Mouse (Mus musculus): ENCODE measurements around the gene Adar. TPM values are rescaled to one million over a fixed set of nuclear protein-coding genes. Genes with fewer than 3 reads are reported as not detected.

Gene Adar
- polyA plus RNA-seq, 1 experiment from 2014 or later = 9.7 TPM

- Histone ChIP-seq H3K27me3 (replicated peaks) (no peaks in the 10 kb centered on the region), H3K9me3 (no peaks in the 10 kb centered on the region), H3K4me3 (replicated peaks) (no peak overlapping the region), H3K4me1 (replicated peaks) (no peaks in the 10 kb centered on the region), H3K27ac (no peak overlapping the region), H3K36me3 (no peaks in the 10 kb centered on the region), H3K4me2 (replicated peaks) (no peak overlapping the region), H3K9ac (no peak overlapping the region)
- 34% methylated on average over 3 of the region's 3 CpGs for WGBS
- ATAC-seq = no peak
Measured at GRCm38 (mm10) chr3:89703596-89703995, 11.2 kb upstream of the Adar start.

GRCm38 (mm10) chr3:89704064-89704463 lies 10.8 kb upstream of the Adar start:
- H3K4me1 ChIP-seq (replicated peaks) = no peaks in the 10 kb centered on the region
- WGBS = 76% methylated on average over 6 of the region's 6 CpGs
- no peak overlapping the region for H3K9ac ChIP-seq
- no peak overlapping the region for H3K27ac ChIP-seq
- H3K36me3 ChIP-seq = no peaks in the 10 kb centered on the region
- ATAC-seq = no peak
- H3K27me3 ChIP-seq (replicated peaks) = no peaks in the 10 kb centered on the region
- no peak overlapping the region for H3K4me3 ChIP-seq (replicated peaks)
- no peaks in the 10 kb centered on the region for H3K9me3 ChIP-seq
- H3K4me2 ChIP-seq (replicated peaks) = no peak overlapping the region

- no peaks in the 10 kb centered on the region for H3K9me3 ChIP-seq
- no peak overlapping the region; the same call in 1 of the 2 replicates for H3K27ac ChIP-seq
Measured at GRCm38 (mm10) chr3:89715207-89715966, 565 bp downstream of the Adar start.

GRCm38 (mm10) chr3:89715967-89716256 lies 1.1 kb downstream of the Adar start:
- Histone ChIP-seq H3K36me3 (no peaks in the 10 kb centered on the region), H3K4me2 (replicated peaks) (peak overlapping the region; percentile 93), H3K4me3 (replicated peaks) (peak overlapping the region; percentile 82), H3K9me3 (no peaks in the 10 kb centered on the region), H3K4me1 (replicated peaks) (0 out of 2 replicates have a peak, but pooled peaks cover under 1% of the 10 kb centered on the region), H3K9ac (no peak overlapping the region), H3K27ac (no peak overlapping the region), H3K27me3 (replicated peaks) (0 out of 2 replicates have a peak, but pooled peaks cover 2% of the 10 kb centered on the region)
- no peak for ATAC-seq
- 60% methylated on average over 6 of the region's 6 CpGs for WGBS

More at GRCm38 (mm10) chr3:89715207-89715966, 565 bp downstream of the Adar start:
- H3K4me2 ChIP-seq (replicated peaks) = peak overlapping the region; percentile 93
- peak overlapping the region; percentile 78 for H3K9ac ChIP-seq
- WGBS = 3% methylated on average over 51 of the region's 59 CpGs
- H3K36me3 ChIP-seq = no peaks in the 10 kb centered on the region
- 0 out of 2 replicates have a peak, but pooled peaks cover 2% of the 10 kb centered on the region for H3K27me3 ChIP-seq (replicated peaks)
- ATAC-seq = peak; percentile 86
- no peaks in the 10 kb centered on the region for H3K4me1 ChIP-seq (replicated peaks)
- H3K4me3 ChIP-seq (replicated peaks) = peak overlapping the region; percentile 82

- no peaks in the 10 kb centered on the region for H3K36me3 ChIP-seq
- no peak overlapping the region for H3K4me3 ChIP-seq (replicated peaks)
- ATAC-seq = no peak
- 0 out of 2 replicates have a peak, but pooled peaks cover 5% of the 10 kb centered on the region for H3K4me1 ChIP-seq (replicated peaks)
- H3K27me3 ChIP-seq (replicated peaks) = no peaks in the 10 kb centered on the region
- H3K9me3 ChIP-seq = no peaks in the 10 kb centered on the region
- no peak overlapping the region for H3K4me2 ChIP-seq (replicated peaks)
- no peak overlapping the region for H3K9ac ChIP-seq
- H3K27ac ChIP-seq = no peak overlapping the region
Measured at GRCm38 (mm10) chr3:89722032-89722431, 7.2 kb downstream of the Adar start.

GRCm38 (mm10) chr3:89723400-89724084 lies 8.7 kb downstream of the Adar start:
- Histone ChIP-seq H3K4me3 (replicated peaks) (no peak overlapping the region), H3K27me3 (replicated peaks) (no peaks in the 10 kb centered on the region), H3K36me3 (no peaks in the 10 kb centered on the region), H3K9me3 (no peaks in the 10 kb centered on the region), H3K27ac (no peak overlapping the region), H3K4me1 (replicated peaks) (0 out of 2 replicates have a peak, but pooled peaks cover 5% of the 10 kb centered on the region), H3K9ac (no peak overlapping the region), H3K4me2 (replicated peaks) (no peak overlapping the region)
- 50% methylated on average over 7 of the region's 7 CpGs for WGBS
- no peak for ATAC-seq

- H3K27me3 ChIP-seq (replicated peaks) = no peaks in the 10 kb centered on the region
- no peak overlapping the region for H3K4me3 ChIP-seq (replicated peaks)
- H3K27ac ChIP-seq = no peak overlapping the region
- H3K9me3 ChIP-seq = no peaks in the 10 kb centered on the region
- H3K4me1 ChIP-seq (replicated peaks) = peaks cover 9% of the 10 kb centered on the region
- H3K36me3 ChIP-seq = no peaks in the 10 kb centered on the region
- ATAC-seq = peak; percentile 48; the same call in 1 of the 2 replicates
- H3K4me2 ChIP-seq (replicated peaks) = no peak overlapping the region
- H3K9ac ChIP-seq = no peak overlapping the region
- WGBS = 16% methylated on average over 4 of the region's 4 CpGs
Measured at GRCm38 (mm10) chr3:89727028-89727427, 12.2 kb downstream of the Adar start.

GRCm38 (mm10) chr3:89728848-89729247 lies 14.0 kb downstream of the Adar start:
- H3K4me2 ChIP-seq (replicated peaks) = no peak overlapping the region
- H3K4me3 ChIP-seq (replicated peaks) = no peak overlapping the region
- H3K4me1 ChIP-seq (replicated peaks) = peaks cover 7% of the 10 kb centered on the region
- H3K36me3 ChIP-seq = no peaks in the 10 kb centered on the region
- H3K9ac ChIP-seq = no peak overlapping the region
- no peaks in the 10 kb centered on the region for H3K27me3 ChIP-seq (replicated peaks)
- H3K9me3 ChIP-seq = no peaks in the 10 kb centered on the region
- no peak for ATAC-seq
- no peak overlapping the region for H3K27ac ChIP-seq
- 84% methylated on average over 2 of the region's 2 CpGs for WGBS

- H3K4me3 ChIP-seq (replicated peaks) = peak overlapping the region; percentile 69
- 1% methylated on average over 32 of the region's 32 CpGs for WGBS
- peak overlapping the region; percentile 74 for H3K4me2 ChIP-seq (replicated peaks)
- H3K4me1 ChIP-seq (replicated peaks) = peaks cover 7% of the 10 kb centered on the region
- peak overlapping the region; percentile 58 for H3K27ac ChIP-seq
- peak overlapping the region; percentile 65 for H3K9ac ChIP-seq
- 0 out of 2 replicates have a peak, but pooled peaks cover 3% of the 10 kb centered on the region for H3K36me3 ChIP-seq
- H3K27me3 ChIP-seq (replicated peaks) = no peaks in the 10 kb centered on the region
- H3K9me3 ChIP-seq = no peaks in the 10 kb centered on the region
- ATAC-seq = peak; percentile 97
Measured at GRCm38 (mm10) chr3:89730350-89731331, 15.8 kb downstream of the Adar start.

- WGBS = 85% methylated on average over 4 of the region's 4 CpGs
- no peak overlapping the region for H3K4me2 ChIP-seq (replicated peaks)
Measured at GRCm38 (mm10) chr3:89732091-89732490, 17.3 kb downstream of the Adar start.

GRCm38 (mm10) chr3:89738509-89738908 lies 23.7 kb downstream of the Adar start:
- no peak for ATAC-seq
- no peak overlapping the region for H3K4me3 ChIP-seq (replicated peaks)
- no peaks in the 10 kb centered on the region for H3K9me3 ChIP-seq
- H3K27ac ChIP-seq = no peak overlapping the region
- no peaks in the 10 kb centered on the region for H3K27me3 ChIP-seq (replicated peaks)
- no peak overlapping the region for H3K9ac ChIP-seq
- peaks cover 15% of the 10 kb centered on the region; the same call in 1 of the 2 replicates for H3K36me3 ChIP-seq
- H3K4me2 ChIP-seq (replicated peaks) = no peak overlapping the region
- 89% methylated on average over 6 of the region's 6 CpGs for WGBS
- no peaks in the 10 kb centered on the region for H3K4me1 ChIP-seq (replicated peaks)

More at GRCm38 (mm10) chr3:89732091-89732490, 17.3 kb downstream of the Adar start:
- no peak overlapping the region for H3K4me3 ChIP-seq (replicated peaks)
- H3K9ac ChIP-seq = no peak overlapping the region
- 0 out of 2 replicates have a peak, but pooled peaks cover 7% of the 10 kb centered on the region for H3K36me3 ChIP-seq
- no peaks in the 10 kb centered on the region for H3K27me3 ChIP-seq (replicated peaks)
- ATAC-seq = no peak
- H3K9me3 ChIP-seq = no peaks in the 10 kb centered on the region
- H3K4me1 ChIP-seq (replicated peaks) = peaks cover 7% of the 10 kb centered on the region
- no peak overlapping the region for H3K27ac ChIP-seq

- H3K9me3 ChIP-seq = no peaks in the 10 kb centered on the region
- 9% methylated on average over 1 of the region's 1 CpGs for WGBS
- peak; percentile 23; the same call in 1 of the 2 replicates for ATAC-seq
- H3K9ac ChIP-seq = no peak overlapping the region
- H3K36me3 ChIP-seq = peaks cover 9% of the 10 kb centered on the region; the same call in 1 of the 2 replicates
- H3K27me3 ChIP-seq (replicated peaks) = no peaks in the 10 kb centered on the region
- H3K4me1 ChIP-seq (replicated peaks) = no peaks in the 10 kb centered on the region
- no peak overlapping the region for H3K4me3 ChIP-seq (replicated peaks)
- H3K4me2 ChIP-seq (replicated peaks) = no peak overlapping the region
- no peak overlapping the region for H3K27ac ChIP-seq
Measured at GRCm38 (mm10) chr3:89752307-89752706, 37.5 kb downstream of the Adar start.
